Mouse (Mus musculus) liver, postnatal 0 days (tissue): ENCODE measurements around the gene Ifnb1. TPM values are rescaled to one million over a fixed set of nuclear protein-coding genes. Genes with fewer than 3 reads are reported as not detected.
"Not testable (repeated sequence)": the region's sequence is repeated elsewhere in the genome, so short reads cannot be mapped to it uniquely, and the experiment has no call there.

ENCODE experiments used
- ATAC-seq: fragments of 200-750 bp; cut with Nextera tagmentation; 2 replicates; pipeline ENCODE4 v1.8.0; 2017; ENCODE audit warnings: mild to moderate bottlenecking, moderate library complexity
- DNase-seq: peaks from one replicate; pipeline ENCODE4 v3.0.0-alpha.2; 2016
- H3K27ac ChIP-seq: fragments of 300-500 bp; sonication (generic); 2 replicates; pipeline ENCODE4 v1.5.1; 2014; ENCODE audit warnings: antibody characterized with exemption, moderate library complexity, mild to moderate bottlenecking, low read depth
- H3K27me3 ChIP-seq: fragments of 300-500 bp; sonication (generic); 2 replicates; pipeline ENCODE4 v1.6.1; 2014; ENCODE audit warnings: low read length, control low read depth, mixed read lengths; ENCODE audit not compliant: insufficient read depth
- H3K36me3 ChIP-seq: fragments of 300-500 bp; sonication (generic); replicated peaks from 2 replicates; pipeline ENCODE4 v1.6.1; 2014; ENCODE audit warnings: mild to moderate bottlenecking, control low read depth, low read length, moderate library complexity, mixed read lengths; ENCODE audit not compliant: insufficient read depth
- H3K4me1 ChIP-seq: fragments of 300-500 bp; sonication (generic); 2 replicates; pipeline ENCODE4 v1.6.1; 2014; ENCODE audit warnings: antibody characterized with exemption, mild to moderate bottlenecking, control low read depth; ENCODE audit not compliant: insufficient read depth
- H3K4me2 ChIP-seq: fragments of 300-500 bp; sonication (generic); 2 replicates; pipeline ENCODE4 v1.6.1; 2014; ENCODE audit warnings: low read depth, mild to moderate bottlenecking, low read length, moderate library complexity, mixed read lengths
- H3K4me3 ChIP-seq: fragments of 300-500 bp; sonication (generic); 2 replicates; pipeline ENCODE4 v1.5.1; 2014; ENCODE audit warnings: low read depth, low read length
- H3K9ac ChIP-seq: fragments of 300-500 bp; sonication (generic); replicated peaks from 2 replicates; pipeline ENCODE4 v1.6.1; 2014; ENCODE audit warnings: mild to moderate bottlenecking, moderate library complexity
- H3K9me3 ChIP-seq: fragments of 300-500 bp; sonication (generic); 2 replicates; pipeline ENCODE4 v1.6.1; 2016; ENCODE audit warnings: mild to moderate bottlenecking, control low read depth, low read length, mixed read lengths
- CTCF ChIP-seq: sonication (generic); IDR thresholded peaks from 2 replicates; pipeline ENCODE4 v1.5.1; 2016; ENCODE audit warnings: antibody characterized with exemption, low read depth
- EP300 ChIP-seq: IDR thresholded peaks from 2 replicates; pipeline ENCODE4 v1.6.1; 2016; ENCODE audit warnings: antibody characterized with exemption, low read depth, mild to moderate bottlenecking
- WGBS: fragments of 180-500 bp; shearing (Covaris S2); extraction: QIAGEN DNeasy Blood & Tissue Kit; methylation state at CpG from one replicate; pipeline ENCODE4 v1.1.7; 2014; ENCODE audit not compliant: insufficient replicate concordance; 5-methylcytosine and 5-hydroxymethylcytosine counted together
- polyA plus RNA-seq: library from polyadenylated mRNA; unstranded; fragments of >200 nt; fragmentation: Nextera tagmentation; extraction: Ambion mirVana; gene quantifications from 2 replicates; pipeline ENCODE4 v1.2.1, GENCODE M21; 2015

Gene Ifnb1
- polyA plus RNA-seq = not detected in 2 replicates

- Histone ChIP-seq H3K9ac (no peak within 1 kb of the TSS), H3K4me1 (no peaks in the 10 kb centered on the region), H3K4me2 (no peak within 1 kb of the TSS), H3K27me3 (0 out of 2 replicates have a peak, but pooled peaks cover 4% of the 10 kb centered on the region), H3K9me3 (no peaks in the 10 kb centered on the region), H3K4me3 (no peak within 1 kb of the TSS), H3K27ac (no peak within 1 kb of the TSS), H3K36me3 (no peaks in the 10 kb centered on the region)
- no peak for DNase-seq
- WGBS = 82% methylated on average over 4 of the region's 4 CpGs
- ATAC-seq = no peak
- TF ChIP-seq CTCF = no peak
- TF ChIP-seq EP300 = no peak
Measured at GRCm38 (mm10) chr4:88522674-88523073, at the start of gene Ifnb1. TSS of gene Ifnb1 (minus strand) at chr4:88522774.

- ATAC-seq (no peak), DNase-seq (no peak)
- TF ChIP-seq EP300 = no peak
- TF ChIP-seq CTCF = no peak
- Histone ChIP-seq H3K4me3 (no peak within 1 kb of the TSS), H3K4me2 (no peak within 1 kb of the TSS), H3K9ac (no peak within 1 kb of the TSS), H3K9me3 (no peaks in the 10 kb centered on the region), H3K27ac (no peak within 1 kb of the TSS), H3K36me3 (no peaks in the 10 kb centered on the region), H3K4me1 (no peaks in the 10 kb centered on the region), H3K27me3 (no peaks in the 10 kb centered on the region)
- 86% methylated on average over 1 of the region's 1 CpGs for WGBS
Measured at GRCm38 (mm10) chr4:88571698-88572097, 49.1 kb upstream of the Ifnb1 start, which contains the start of gene Ifna14. TSS of gene Ifna14 (minus strand) at chr4:88571798.

- Histone ChIP-seq H3K4me1 (no peaks in the 10 kb centered on the region), H3K9ac (no peak overlapping the region), H3K4me2 (no peak overlapping the region), H3K27ac (no peak overlapping the region), H3K4me3 (no peak overlapping the region), H3K36me3 (no peaks in the 10 kb centered on the region), H3K9me3 (no peaks in the 10 kb centered on the region), H3K27me3 (no peaks in the 10 kb centered on the region)
- ATAC-seq = no peak
- TF ChIP-seq CTCF (no peak), EP300 (no peak)
- WGBS = 83% methylated on average over 1 of the region's 1 CpGs
- no peak for DNase-seq
Measured at GRCm38 (mm10) chr4:88561791-88562190, 39.2 kb upstream of the Ifnb1 start.

GRCm38 (mm10) chr4:88558145-88558544 lies 35.6 kb upstream of the Ifnb1 start, which contains the start of gene Ifna15:
TSS of gene Ifna15 (minus strand) at chr4:88558245.
- not testable (repeated sequence) for H3K27me3 ChIP-seq, H3K4me3 ChIP-seq, H3K27ac ChIP-seq, ATAC-seq, H3K4me2 ChIP-seq, H3K9ac ChIP-seq, H3K4me1 ChIP-seq, DNase-seq, H3K9me3 ChIP-seq, H3K36me3 ChIP-seq

- peak; percentile 93 for DNase-seq
- no peaks in the 10 kb centered on the region for H3K9me3 ChIP-seq
- H3K4me2 ChIP-seq = peak overlapping the region; percentile 88
- peak overlapping the region; percentile 55 for H3K4me3 ChIP-seq
- peak; percentile 98 for ATAC-seq
- WGBS = 22% methylated on average over 22 of the region's 22 CpGs
- no peak for TF ChIP-seq EP300
- TF ChIP-seq CTCF = peak; percentile 96
- H3K27me3 ChIP-seq = no peaks in the 10 kb centered on the region
- H3K9ac ChIP-seq = peak overlapping the region; percentile 59
- no peak overlapping the region; the same call in 1 of the 2 replicates for H3K27ac ChIP-seq
- no peaks in the 10 kb centered on the region for H3K36me3 ChIP-seq
- peaks cover 4% of the 10 kb centered on the region; the same call in 1 of the 2 replicates for H3K4me1 ChIP-seq
Measured at GRCm38 (mm10) chr4:88550161-88550945, 27.8 kb upstream of the Ifnb1 start.

GRCm38 (mm10) chr4:88547986-88548385 lies 25.4 kb upstream of the Ifnb1 start:
- no peak for DNase-seq
- Histone ChIP-seq H3K9ac (no peak overlapping the region), H3K27ac (no peak overlapping the region), H3K36me3 (no peaks in the 10 kb centered on the region), H3K4me3 (no peak overlapping the region), H3K9me3 (no peaks in the 10 kb centered on the region), H3K27me3 (no peaks in the 10 kb centered on the region), H3K4me2 (no peak overlapping the region), H3K4me1 (peaks cover 4% of the 10 kb centered on the region; the same call in 1 of the 2 replicates)
- WGBS = 80% methylated on average over 1 of the region's 1 CpGs
- no peak for ATAC-seq
- TF ChIP-seq CTCF = no peak
- TF ChIP-seq EP300 = no peak
